9 mouse cellular contexts compared by ENCODE assay signal in genomic region chr13:116706401-116707330, GRCm38 (mm10).
DNase-seq lines count a peak whose midpoint lies in the region; ATAC-seq and TF ChIP-seq lines count a peak whose summit lies in the region.
"Had no signal": no experiment of that assay in that cellular context is flagged by ENCODE, and none has a peak within 500 bp of the region (broad histone marks: within the 10 kb centered on the region; RNA-seq: fewer than 3 reads in every experiment).

No protein-coding gene starts in this region.

- DNase-seq in liver, embryonic 11.5 days (ENCODE audit: low spot score): peak; percentile 34
- no peak for DNase-seq in layer of hippocampus, adult 2 months (ENCODE audit: low spot score in 2 of 2)
- no peak for DNase-seq in layer of hippocampus, adult 11-12 months (ENCODE audit: low spot score)
- DNase-seq: kidney, postnatal 36 days; thymus, adult 2 months had no signal

- H3K27ac ChIP-seq in liver, embryonic 11.5 days (ENCODE audit: low read depth, low read length): no peak overlapping the region
- no peak overlapping the region for H3K27ac ChIP-seq in liver, embryonic 12.5 days
- H3K27ac ChIP-seq in embryonic facial prominence, embryonic 13.5 days: no peak overlapping the region
- no peak overlapping the region for H3K27ac ChIP-seq in hindbrain, embryonic 13.5 days
- peak overlapping the region; percentile 89 for H3K27ac ChIP-seq in stomach, embryonic 14.5 days (ENCODE audit: low read length)
- no peak overlapping the region for H3K27ac ChIP-seq in layer of hippocampus, adult 2 months

- no peak for TF ChIP-seq CTCF in layer of hippocampus, adult 2 months (conservative IDR thresholded peaks at IDR 0.05)

- no peak overlapping the region for H3K4me3 ChIP-seq in liver, embryonic 11.5 days (ENCODE audit: low read depth, low read length)
- no peak overlapping the region for H3K4me3 ChIP-seq in liver, embryonic 12.5 days
- H3K4me3 ChIP-seq in embryonic facial prominence, embryonic 13.5 days: 0 out of 2 replicates have a peak overlapping the region, but pooled peaks have one; percentile 14
- no peak overlapping the region for H3K4me3 ChIP-seq in hindbrain, embryonic 13.5 days
- peak overlapping the region; percentile 42 for H3K4me3 ChIP-seq in stomach, embryonic 14.5 days (ENCODE audit: low read depth, low read length)
- no peak overlapping the region for H3K4me3 ChIP-seq in layer of hippocampus, adult 2 months

- H3K4me2 ChIP-seq in liver, embryonic 11.5 days: peak overlapping the region; percentile 25; the same call in 1 of the 2 replicates
- H3K4me2 ChIP-seq in liver, embryonic 12.5 days: no peak overlapping the region
- peak overlapping the region; percentile 27 for H3K4me2 ChIP-seq in embryonic facial prominence, embryonic 13.5 days
- H3K4me2 ChIP-seq in hindbrain, embryonic 13.5 days: 0 out of 2 replicates have a peak overlapping the region, but pooled peaks have one; percentile 2
- H3K4me2 ChIP-seq in stomach, embryonic 14.5 days (replicated peaks; ENCODE audit: low read depth, low read length): peak overlapping the region; percentile 58

- H3K27me3 ChIP-seq in liver, embryonic 11.5 days (replicated peaks; ENCODE audit: control insufficient read depth, insufficient read depth, low read length): peaks cover 72% of the 10 kb centered on the region
- H3K27me3 ChIP-seq in liver, embryonic 12.5 days (replicated peaks): peaks cover 75% of the 10 kb centered on the region
- H3K27me3 ChIP-seq in embryonic facial prominence, embryonic 13.5 days: peaks cover 82% of the 10 kb centered on the region
- H3K27me3 ChIP-seq in hindbrain, embryonic 13.5 days: peaks cover 85% of the 10 kb centered on the region
- 0 out of 2 replicates have a peak, but pooled peaks cover 2% of the 10 kb centered on the region for H3K27me3 ChIP-seq in stomach, embryonic 14.5 days (ENCODE audit: control insufficient read depth, insufficient read depth, low read length)

- no peaks in the 10 kb centered on the region for H3K9me3 ChIP-seq in liver, embryonic 11.5 days (ENCODE audit: control insufficient read depth, low read length)
- H3K9me3 ChIP-seq in liver, embryonic 12.5 days (replicated peaks): no peaks in the 10 kb centered on the region
- no peaks in the 10 kb centered on the region for H3K9me3 ChIP-seq in embryonic facial prominence, embryonic 13.5 days
- no peaks in the 10 kb centered on the region for H3K9me3 ChIP-seq in hindbrain, embryonic 13.5 days
- no peaks in the 10 kb centered on the region for H3K9me3 ChIP-seq in stomach, embryonic 14.5 days (ENCODE audit: control insufficient read depth, low read depth, low read length)

- 7% methylated on average over 18 of the region's 18 CpGs for WGBS in liver, embryonic 11.5 days
- WGBS in liver, embryonic 12.5 days (ENCODE audit: insufficient replicate concordance): 8% methylated on average over 18 of the region's 18 CpGs
- 3% methylated on average over 18 of the region's 18 CpGs for WGBS in embryonic facial prominence, embryonic 13.5 days
- WGBS in hindbrain, embryonic 13.5 days: 1% methylated on average over 18 of the region's 18 CpGs
- WGBS in stomach, embryonic 14.5 days: 8% methylated on average over 18 of the region's 18 CpGs

- no peaks in the 10 kb centered on the region for H3K4me1 ChIP-seq in liver, embryonic 11.5 days (replicated peaks; ENCODE audit: control insufficient read depth, insufficient read depth, low read length)
- H3K4me1 ChIP-seq in liver, embryonic 12.5 days: no peaks in the 10 kb centered on the region
- H3K4me1 ChIP-seq in embryonic facial prominence, embryonic 13.5 days: peaks cover 19% of the 10 kb centered on the region
- peaks cover 29% of the 10 kb centered on the region for H3K4me1 ChIP-seq in hindbrain, embryonic 13.5 days (replicated peaks)
- H3K4me1 ChIP-seq in stomach, embryonic 14.5 days (ENCODE audit: control insufficient read depth, insufficient read depth, low read length): 0 out of 2 replicates have a peak, but pooled peaks cover under 1% of the 10 kb centered on the region

- no peak overlapping the region for H3K9ac ChIP-seq in liver, embryonic 11.5 days (ENCODE audit: low read depth, low read length)
- no peak overlapping the region for H3K9ac ChIP-seq in liver, embryonic 12.5 days
- no peak overlapping the region for H3K9ac ChIP-seq in embryonic facial prominence, embryonic 13.5 days
- H3K9ac ChIP-seq in hindbrain, embryonic 13.5 days: no peak overlapping the region
- peak overlapping the region; percentile 37; the same call in 1 of the 2 replicates for H3K9ac ChIP-seq in stomach, embryonic 14.5 days (replicated peaks; ENCODE audit: low read depth, low read length)

- H3K36me3 ChIP-seq in liver, embryonic 11.5 days (ENCODE audit: control insufficient read depth, insufficient read depth, low read length): no peaks in the 10 kb centered on the region
- H3K36me3 ChIP-seq in liver, embryonic 12.5 days: no peaks in the 10 kb centered on the region
- H3K36me3 ChIP-seq in embryonic facial prominence, embryonic 13.5 days: no peaks in the 10 kb centered on the region
- no peaks in the 10 kb centered on the region for H3K36me3 ChIP-seq in hindbrain, embryonic 13.5 days
- no peaks in the 10 kb centered on the region for H3K36me3 ChIP-seq in stomach, embryonic 14.5 days (ENCODE audit: control insufficient read depth, insufficient read depth, low read length)

- no peak for ATAC-seq in liver, embryonic 11.5 days (replicated peaks; ENCODE audit: low FRiP score)
- ATAC-seq in liver, embryonic 12.5 days: no peak
- no peak for ATAC-seq in embryonic facial prominence, embryonic 13.5 days (ENCODE audit: insufficient number of reproducible peaks, insufficient read depth, low FRiP score, low TSS enrichment, low read depth)
- no peak for ATAC-seq in hindbrain, embryonic 13.5 days (ENCODE audit: low FRiP score)
- ATAC-seq in stomach, embryonic 14.5 days (ENCODE audit: insufficient number of reproducible peaks, insufficient read depth, low FRiP score, low read depth): peak; percentile 21; the same call in 1 of the 2 replicates

Comparison
In these comparisons a context has a peak if more than half of its experiments do, and no peak if none do; other contexts are left out.
1. H3K4me3 ChIP-seq: peak in embryonic facial prominence, embryonic 13.5 days (single experiment) and stomach, embryonic 14.5 days (single experiment); none in liver, embryonic 11.5 days (single experiment), liver, embryonic 12.5 days (single experiment), hindbrain, embryonic 13.5 days (single experiment) and layer of hippocampus, adult 2 months (single experiment).